12 mouse cellular contexts compared by ENCODE assay signal in genomic region chr7:141269273-141269545, GRCm38 (mm10). TPM values are rescaled to one million over a fixed set of nuclear protein-coding genes. Genes with fewer than 3 reads are reported as not detected.
DNase-seq lines count a peak whose midpoint lies in the region; ATAC-seq and TF ChIP-seq lines count a peak whose summit lies in the region.
"Had no signal": no experiment of that assay in that cellular context is flagged by ENCODE, and none has a peak within 500 bp of the region (broad histone marks: within the 10 kb centered on the region; RNA-seq: fewer than 3 reads in every experiment).

No protein-coding gene starts in this region.

- TF ChIP-seq CTCF in testis, adult 2 months (IDR thresholded peaks at IDR 0.05; ENCODE audit: control insufficient read depth, insufficient read depth, insufficient replicate concordance, low read depth, low read length): no peak; the same call in 1 of the 2 replicates

- no peak for TF ChIP-seq POLR2A in testis, adult 2 months (IDR thresholded peaks at IDR 0.05; ENCODE audit: control insufficient read depth, low read depth, low read length)

- H3K27ac ChIP-seq in heart, embryonic 14.5 days (replicated peaks in 1 of 2; ENCODE audit: control insufficient read depth in 1 of 2, insufficient read depth in 1 of 2, low read depth in 2 of 2, low read length in 2 of 2): no peak overlapping the region
- no peak overlapping the region for H3K27ac ChIP-seq in testis, adult 2 months (ENCODE audit: control insufficient read depth, insufficient read depth, low read depth, low read length)
- H3K27ac ChIP-seq in liver, embryonic 11.5 days (ENCODE audit: low read depth, low read length): no peak overlapping the region

- H3K9ac ChIP-seq in heart, embryonic 14.5 days (ENCODE audit: low read length): no peak overlapping the region
- peak overlapping the region; percentile 44 for H3K9ac ChIP-seq in liver, embryonic 11.5 days (ENCODE audit: low read depth, low read length)

- H3K36me3 ChIP-seq in heart, embryonic 14.5 days (ENCODE audit: control insufficient read depth, insufficient read depth, low read length): peaks cover 1% of the 10 kb centered on the region
- no peaks in the 10 kb centered on the region for H3K36me3 ChIP-seq in testis, adult 2 months (ENCODE audit: control insufficient read depth, insufficient read depth, low read length)
- no peaks in the 10 kb centered on the region; the same call in 1 of the 2 replicates for H3K36me3 ChIP-seq in liver, embryonic 11.5 days (ENCODE audit: control insufficient read depth, insufficient read depth, low read length)

- peak overlapping the region; percentile 44 for H3K4me2 ChIP-seq in heart, embryonic 14.5 days (ENCODE audit: low read length)
- peak overlapping the region; percentile 59 for H3K4me2 ChIP-seq in liver, embryonic 11.5 days

- peak overlapping the region in 1 of 2 experiments; percentile 17; a peak in 1 of 4 replicates for H3K4me3 ChIP-seq in heart, embryonic 14.5 days (ENCODE audit: control insufficient read depth in 1 of 2, insufficient read depth in 1 of 2, low read depth in 1 of 2, low read length in 2 of 2)
- H3K4me3 ChIP-seq in testis, adult 2 months (ENCODE audit: control insufficient read depth, low read depth, low read length): peak overlapping the region; percentile 65
- H3K4me3 ChIP-seq in liver, embryonic 11.5 days (ENCODE audit: low read depth, low read length): peak overlapping the region; percentile 18

- H3K27me3 ChIP-seq in heart, embryonic 14.5 days (ENCODE audit: control insufficient read depth, insufficient read depth, low read length): no peaks in the 10 kb centered on the region
- no peaks in the 10 kb centered on the region for H3K27me3 ChIP-seq in testis, adult 2 months (ENCODE audit: control insufficient read depth, insufficient read depth, low read length)
- no peaks in the 10 kb centered on the region for H3K27me3 ChIP-seq in liver, embryonic 11.5 days (replicated peaks; ENCODE audit: control insufficient read depth, insufficient read depth, low read length)

- ATAC-seq in heart, embryonic 14.5 days (ENCODE audit: insufficient number of reproducible peaks, insufficient read depth, low FRiP score, low read depth): no peak
- no peak for ATAC-seq in liver, embryonic 11.5 days (replicated peaks; ENCODE audit: low FRiP score)

- no peaks in the 10 kb centered on the region for H3K9me3 ChIP-seq in heart, embryonic 14.5 days (ENCODE audit: control insufficient read depth, low read length)
- no peaks in the 10 kb centered on the region for H3K9me3 ChIP-seq in liver, embryonic 11.5 days (ENCODE audit: control insufficient read depth, low read length)

- H3K4me1 ChIP-seq in heart, embryonic 14.5 days (ENCODE audit: control insufficient read depth in 2 of 2, insufficient read depth in 2 of 2, low read length in 2 of 2): peaks cover 8 to 13% of the 10 kb centered on the region in 2 experiments; a peak in 2 of 4 replicates
- peaks cover 15% of the 10 kb centered on the region for H3K4me1 ChIP-seq in testis, adult 2 months (ENCODE audit: control insufficient read depth, insufficient read depth, low read length)
- peaks cover 16% of the 10 kb centered on the region for H3K4me1 ChIP-seq in liver, embryonic 11.5 days (replicated peaks; ENCODE audit: control insufficient read depth, insufficient read depth, low read length)

- intact Hi-C loops in heart, postnatal 10 days (cut with DNase I): no loop called here

- no peak for DNase-seq in heart, postnatal 10 days
- DNase-seq in testis, postnatal 10 days (ENCODE audit: low spot score): no peak
- DNase-seq in liver, embryonic 11.5 days (ENCODE audit: low spot score): no peak
- no peak for DNase-seq in right cerebral cortex, postnatal 36 days (ENCODE audit: low spot score in 2 of 2)
- DNase-seq in adrenal gland, adult (ENCODE audit: inconsistent age in 2 of 2, low spot score in 1 of 2): no peak
- DNase-seq: thymus, postnatal 14 days had no signal

- 72% methylated on average over 14 of the region's 14 CpGs for WGBS in heart, embryonic 14.5 days
- WGBS in liver, embryonic 11.5 days: 56% methylated on average over 14 of the region's 14 CpGs

RNA-seq across cellular contexts. Expression of gene Irf7, which starts 2.9 kb away (rescaled TPM):
- 2.8 and 4.7 TPM in 2 replicates for polyA plus RNA-seq in heart, embryonic 14.5 days (2014; fragmentation: Nextera tagmentation; extraction: Ambion mirVana)
- total RNA-seq in heart, postnatal 10 days (2021): 1 to 10 TPM; 1.7 TPM
- 2.3 and 2.4 TPM in 2 replicates for polyA plus RNA-seq in testis, adult 2 months (2012; rRNA removed)
- 4.0 and 4.1 TPM in 2 replicates for polyA plus RNA-seq in liver, embryonic 11.5 days (2014; fragmentation: Nextera tagmentation; extraction: Ambion mirVana)

RNA-seq across cellular contexts. Expression of gene Cdhr5, which starts 7.4 kb away (rescaled TPM):
- polyA plus RNA-seq in heart, embryonic 14.5 days (2014; fragmentation: Nextera tagmentation; extraction: Ambion mirVana): not detected in 2 replicates
- not detected for total RNA-seq in heart, postnatal 10 days (2021)
- 0.76 and 0.91 TPM in 2 replicates for polyA plus RNA-seq in testis, adult 2 months (2012; rRNA removed)
- 0.44 and 0.53 TPM in 2 replicates for polyA plus RNA-seq in liver, embryonic 11.5 days (2014; fragmentation: Nextera tagmentation; extraction: Ambion mirVana)
- total RNA-seq: gastrocnemius, adult 8-10 months; left cerebral cortex, adult 18-20 months; megakaryocyte progenitor cell, adult 5-6 weeks had no signal
- polyA plus RNA-seq: forebrain, embryonic 11.5 days had no signal

RNA-seq across cellular contexts. Expression of gene Sct, which starts 9.7 kb away (rescaled TPM):
- 1.6 and 2.3 TPM in 2 replicates for polyA plus RNA-seq in heart, embryonic 14.5 days (2014; fragmentation: Nextera tagmentation; extraction: Ambion mirVana)
- total RNA-seq in heart, postnatal 10 days (2021): under 1 TPM in 1 of 2 experiments, not detected in 1; 0.48 TPM
- 6.4 and 8.6 TPM in 2 replicates for polyA plus RNA-seq in testis, adult 2 months (2012; rRNA removed)
- 1.2 and 1.6 TPM in 2 replicates for polyA plus RNA-seq in liver, embryonic 11.5 days (2014; fragmentation: Nextera tagmentation; extraction: Ambion mirVana)
- total RNA-seq: gastrocnemius, adult 8-10 months; left cerebral cortex, adult 18-20 months; megakaryocyte progenitor cell, adult 5-6 weeks had no signal

RNA-seq across cellular contexts. Expression of gene Drd4, which starts 22.6 kb away (rescaled TPM):
- not detected in 2 replicates for polyA plus RNA-seq in heart, embryonic 14.5 days (2014; fragmentation: Nextera tagmentation; extraction: Ambion mirVana)
- not detected for total RNA-seq in heart, postnatal 10 days (2021)
- 11.5 and 13.0 TPM in 2 replicates for polyA plus RNA-seq in testis, adult 2 months (2012; rRNA removed)
- polyA plus RNA-seq in liver, embryonic 11.5 days (2014; fragmentation: Nextera tagmentation; extraction: Ambion mirVana): 0.16 and 0.17 TPM in 2 replicates
- total RNA-seq: gastrocnemius, adult 8-10 months; megakaryocyte progenitor cell, adult 5-6 weeks had no signal

RNA-seq across cellular contexts. Expression of gene Phrf1, which starts 40.6 kb away (rescaled TPM):
- 41.3 and 44.4 TPM in 2 replicates for polyA plus RNA-seq in heart, embryonic 14.5 days (2014; fragmentation: Nextera tagmentation; extraction: Ambion mirVana)
- total RNA-seq in heart, postnatal 10 days (2021): 10 to 100 TPM; 46.1 to 47.4 TPM
- 17.6 and 19.0 TPM in 2 replicates for polyA plus RNA-seq in testis, adult 2 months (2012; rRNA removed)
- polyA plus RNA-seq in liver, embryonic 11.5 days (2014; fragmentation: Nextera tagmentation; extraction: Ambion mirVana): 70.9 and 81.0 TPM in 2 replicates
